Mouse (Mus musculus) liver, postnatal 0 days (tissue): ENCODE measurements around the gene Zrsr1.

Source experiments
- CTCF ChIP-seq: sonication (generic); IDR thresholded peaks from 2 replicates; pipeline ENCODE4 v1.5.1; 2016; ENCODE audit warnings: antibody characterized with exemption, low read depth
- EP300 ChIP-seq: IDR thresholded peaks from 2 replicates; pipeline ENCODE4 v1.6.1; 2016; ENCODE audit warnings: antibody characterized with exemption, low read depth, mild to moderate bottlenecking

DNA sequence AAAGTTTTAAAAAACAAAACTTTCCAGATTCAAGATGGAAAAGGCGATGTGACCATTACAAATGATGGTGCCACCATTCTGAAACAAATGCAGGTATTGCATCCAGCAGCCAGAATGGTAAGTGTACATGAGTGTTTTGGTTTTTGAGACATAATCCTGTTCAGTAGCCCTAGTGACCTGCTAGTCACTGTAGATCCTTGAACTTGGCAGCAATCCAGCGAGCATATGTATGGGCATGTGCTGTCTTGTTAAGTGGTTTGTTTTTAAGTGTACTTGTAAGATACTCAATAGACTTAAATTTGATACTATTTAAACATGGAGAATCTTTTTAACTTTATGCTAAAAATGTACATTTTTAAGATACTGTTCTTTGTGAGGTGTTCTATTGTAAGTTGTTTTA lies 22.5 kb downstream of the Zrsr1 start:
- TF ChIP-seq CTCF (no peak), EP300 (no peak)
